ENCODE assay signal across 9 mouse cellular contexts in genomic region chr5:24344477-24345051, GRCm38 (mm10). TPM values are rescaled to one million over a fixed set of nuclear protein-coding genes. Genes with fewer than 3 reads are reported as not detected.
DNase-seq lines count a peak whose midpoint lies in the region; ATAC-seq and TF ChIP-seq lines count a peak whose summit lies in the region.
"Had no signal": no experiment of that assay in that cellular context is flagged by ENCODE, and none has a peak within 500 bp of the region (broad histone marks: within the 10 kb centered on the region; RNA-seq: fewer than 3 reads in every experiment).

No protein-coding gene starts in this region.

- peaks cover 51% of the 10 kb centered on the region for H3K4me1 ChIP-seq in embryonic facial prominence, embryonic 10.5 days
- H3K4me1 ChIP-seq in hindbrain, postnatal 0 days (ENCODE audit: insufficient read depth, low read length) = peaks cover 20% of the 10 kb centered on the region

- H3K36me3 ChIP-seq in embryonic facial prominence, embryonic 10.5 days (replicated peaks) = no peaks in the 10 kb centered on the region
- no peaks in the 10 kb centered on the region for H3K36me3 ChIP-seq in hindbrain, postnatal 0 days (ENCODE audit: insufficient read depth, low read length)
- H3K36me3 ChIP-seq: embryonic facial prominence, embryonic 15.5 days had no signal

- intact Hi-C loops in heart, postnatal 25 days (cut with DNase I) = no loop called here

- H3K4me3 ChIP-seq in embryonic facial prominence, embryonic 10.5 days = peak overlapping the region; percentile 28; the same call in 1 of the 2 replicates
- no peak overlapping the region for H3K4me3 ChIP-seq in hindbrain, postnatal 0 days (ENCODE audit: low read length)
- H3K4me3 ChIP-seq: embryonic facial prominence, embryonic 15.5 days had no signal

- peak overlapping the region; percentile 83 for H3K27ac ChIP-seq in embryonic facial prominence, embryonic 10.5 days (replicated peaks)
- H3K27ac ChIP-seq in hindbrain, postnatal 0 days = peak overlapping the region; percentile 83
- H3K27ac ChIP-seq: embryonic facial prominence, embryonic 15.5 days had no signal

- H3K9me3 ChIP-seq in embryonic facial prominence, embryonic 10.5 days = no peaks in the 10 kb centered on the region
- no peaks in the 10 kb centered on the region for H3K9me3 ChIP-seq in hindbrain, postnatal 0 days (ENCODE audit: low read length)
- H3K9me3 ChIP-seq: embryonic facial prominence, embryonic 15.5 days had no signal

- H3K4me2 ChIP-seq in hindbrain, postnatal 0 days (ENCODE audit: low read depth, low read length) = peak overlapping the region; percentile 38
- H3K4me2 ChIP-seq: embryonic facial prominence, embryonic 15.5 days had no signal

- ATAC-seq in hindbrain, postnatal 0 days = peak; percentile 49; the same call in 1 of the 2 replicates
- ATAC-seq in megakaryocyte progenitor cell, adult 5-6 weeks (replicated peaks; ENCODE audit: poor library complexity) = peak; percentile 9; the same call in 1 of the 2 replicates

- no peak for TF ChIP-seq CTCF in hindbrain, postnatal 0 days (IDR thresholded peaks at IDR 0.05; ENCODE audit: low read depth)

- H3K9ac ChIP-seq in hindbrain, postnatal 0 days (replicated peaks; ENCODE audit: low read length) = peak overlapping the region; percentile 33; the same call in 1 of the 2 replicates
- H3K9ac ChIP-seq: embryonic facial prominence, embryonic 15.5 days had no signal

- peak; percentile 44 to 51 for DNase-seq in heart, adult 18-20 months
- no peak for DNase-seq in heart, postnatal 25 days (ENCODE audit: low spot score)
- DNase-seq in embryonic facial prominence, embryonic 10.5 days (ENCODE audit: low spot score) = no peak
- DNase-seq in hindbrain, postnatal 0 days (ENCODE audit: low spot score) = peak; percentile 50
- peak; percentile 68 for DNase-seq in testis, postnatal 14 days (ENCODE audit: low spot score)
- DNase-seq in right cerebral cortex, postnatal 10 days (ENCODE audit: low spot score in 2 of 2) = no peak
- no peak for DNase-seq in layer of hippocampus, adult 11-12 months (ENCODE audit: low spot score)

- WGBS in embryonic facial prominence, embryonic 10.5 days = 16% methylated on average over 12 of the region's 12 CpGs
- WGBS in hindbrain, postnatal 0 days = 7% methylated on average over 12 of the region's 12 CpGs

- peaks cover 55% of the 10 kb centered on the region for H3K27me3 ChIP-seq in embryonic facial prominence, embryonic 10.5 days (replicated peaks; ENCODE audit: low read depth, poor library complexity, severe bottlenecking)
- no peaks in the 10 kb centered on the region for H3K27me3 ChIP-seq in hindbrain, postnatal 0 days (ENCODE audit: insufficient read depth, low read length)

RNA-seq across cellular contexts. Expression of gene Kcnh2, which starts 6.8 kb away (rescaled TPM):
- total RNA-seq in heart, adult 18-20 months (2021) = 10 to 100 TPM; 52.6 to 61.1 TPM
- total RNA-seq in heart, postnatal 25 days (2021) = 10 to 100 TPM; 62.4 to 67.2 TPM
- 10.9 and 13.7 TPM in 2 replicates for polyA plus RNA-seq in embryonic facial prominence, embryonic 10.5 days (2016; fragmentation: Nextera tagmentation; extraction: Ambion mirVana)
- total RNA-seq in hindbrain, postnatal 0 days (2014; rRNA removed) = 55.9 and 70.5 TPM in 2 replicates
- polyA plus RNA-seq in hindbrain, postnatal 0 days (2015; fragmentation: Nextera tagmentation; extraction: Ambion mirVana) = 10.8 and 11.5 TPM in 2 replicates
- total RNA-seq in megakaryocyte progenitor cell, adult 5-6 weeks (2015) = not detected in 2 replicates
- 0.12 TPM in 1 of 2 replicates, not detected in the other for total RNA-seq in megakaryocyte progenitor cell, adult 5-6 weeks (2017)

RNA-seq across cellular contexts. Expression of gene Nos3, which starts 20.0 kb away (rescaled TPM):
- 10 to 100 TPM; 21.8 to 22.6 TPM for total RNA-seq in heart, adult 18-20 months (2021)
- 10 to 100 TPM; 24.1 to 28.1 TPM for total RNA-seq in heart, postnatal 25 days (2021)
- 7.6 and 7.7 TPM in 2 replicates for polyA plus RNA-seq in embryonic facial prominence, embryonic 10.5 days (2016; fragmentation: Nextera tagmentation; extraction: Ambion mirVana)
- 8.7 and 13.3 TPM in 2 replicates for total RNA-seq in hindbrain, postnatal 0 days (2014; rRNA removed)
- polyA plus RNA-seq in hindbrain, postnatal 0 days (2015; fragmentation: Nextera tagmentation; extraction: Ambion mirVana) = 7.2 and 7.4 TPM in 2 replicates
- 0.12 TPM in 1 of 2 replicates, not detected in the other for total RNA-seq in megakaryocyte progenitor cell, adult 5-6 weeks (2015)
- not detected in 2 replicates for total RNA-seq in megakaryocyte progenitor cell, adult 5-6 weeks (2017)

RNA-seq across cellular contexts. Expression of gene Atg9b, which starts 47.4 kb away (rescaled TPM):
- total RNA-seq in heart, adult 18-20 months (2021) = 1 to 10 TPM in 1 of 2 experiments, under 1 TPM in 1; 0.75 to 1.4 TPM
- total RNA-seq in heart, postnatal 25 days (2021) = 1 to 10 TPM in 1 of 2 experiments, under 1 TPM in 1; 0.42 to 1.2 TPM
- 0.69 and 0.83 TPM in 2 replicates for polyA plus RNA-seq in embryonic facial prominence, embryonic 10.5 days (2016; fragmentation: Nextera tagmentation; extraction: Ambion mirVana)
- total RNA-seq in hindbrain, postnatal 0 days (2014; rRNA removed) = 8.8 and 9.8 TPM in 2 replicates
- 5.1 and 6.1 TPM in 2 replicates for polyA plus RNA-seq in hindbrain, postnatal 0 days (2015; fragmentation: Nextera tagmentation; extraction: Ambion mirVana)
- total RNA-seq in megakaryocyte progenitor cell, adult 5-6 weeks (2015) = 0.90 and 1.9 TPM in 2 replicates
- total RNA-seq in megakaryocyte progenitor cell, adult 5-6 weeks (2017) = 2.6 and 3.5 TPM in 2 replicates

RNA-seq across cellular contexts. Expression of gene Abcb8, which starts 48.9 kb away (rescaled TPM):
- 10 to 100 TPM; 87.2 to 90.7 TPM for total RNA-seq in heart, adult 18-20 months (2021)
- total RNA-seq in heart, postnatal 25 days (2021) = 10 to 100 TPM; 82.8 to 83.7 TPM
- polyA plus RNA-seq in embryonic facial prominence, embryonic 10.5 days (2016; fragmentation: Nextera tagmentation; extraction: Ambion mirVana) = 53.6 and 57.2 TPM in 2 replicates
- total RNA-seq in hindbrain, postnatal 0 days (2014; rRNA removed) = 63.2 and 90.6 TPM in 2 replicates
- polyA plus RNA-seq in hindbrain, postnatal 0 days (2015; fragmentation: Nextera tagmentation; extraction: Ambion mirVana) = 41.9 and 43.5 TPM in 2 replicates
- 23.5 and 30.9 TPM in 2 replicates for total RNA-seq in megakaryocyte progenitor cell, adult 5-6 weeks (2015)
- total RNA-seq in megakaryocyte progenitor cell, adult 5-6 weeks (2017) = 12.2 and 18.1 TPM in 2 replicates

Comparison
In these comparisons a context has a peak if more than half of its experiments do, and no peak if none do; other contexts are left out.
1. DNase-seq: peak in heart, adult 18-20 months (2 of 2), hindbrain, postnatal 0 days (single experiment) and testis, postnatal 14 days (single experiment); none in heart, postnatal 25 days (single experiment), embryonic facial prominence, embryonic 10.5 days (single experiment), right cerebral cortex, postnatal 10 days (0 of 2) and layer of hippocampus, adult 11-12 months (single experiment).
2. RNA of gene Kcnh2, which starts 6.8 kb away (total RNA-seq): 55.9 to 70.5 TPM in hindbrain, postnatal 0 days, 62.4 to 67.2 TPM in heart, postnatal 25 days and 52.6 to 61.1 TPM in heart, adult 18-20 months; 0.12 TPM in megakaryocyte progenitor cell, adult 5-6 weeks; every median in the first group is over 10 times any median in the second.